Mouse (Mus musculus) kidney, postnatal 0 days (tissue): ENCODE measurements around the gene Gm21987. TPM values are rescaled to one million over a fixed set of nuclear protein-coding genes. Genes with fewer than 3 reads are reported as not detected.
A peak's percentile ranks its signal among the peaks of the same experiment; 100 is the strongest.

ENCODE experiments used
- ATAC-seq: fragments of 200-750 bp; cut with Nextera tagmentation; replicated peaks from 2 replicates; pipeline ENCODE4 v1.8.0; 2017; ENCODE audit warnings: low read depth, moderate number of reproducible peaks, moderate TSS enrichment, moderate library complexity; ENCODE audit not compliant: low FRiP score
- DNase-seq: peaks from one replicate; pipeline ENCODE4 v3.0.0-alpha.2; 2016; ENCODE audit warnings: low spot score
- H3K27ac ChIP-seq: fragments of 300-500 bp; sonication (generic); 2 replicates; pipeline ENCODE4 v1.5.1; 2014; ENCODE audit warnings: mild to moderate bottlenecking
- H3K27me3 ChIP-seq: fragments of 300-500 bp; sonication (generic); 2 replicates; pipeline ENCODE4 v1.6.1; 2014; ENCODE audit warnings: low read length, mixed read lengths; ENCODE audit not compliant: insufficient read depth
- H3K36me3 ChIP-seq: fragments of 300-500 bp; sonication (generic); 2 replicates; pipeline ENCODE4 v1.6.1; 2014; ENCODE audit warnings: low read length, mixed read lengths; ENCODE audit not compliant: insufficient read depth
- H3K4me1 ChIP-seq: fragments of 300-500 bp; sonication (generic); replicated peaks from 2 replicates; pipeline ENCODE4 v1.6.1; 2014; ENCODE audit warnings: antibody characterized with exemption, low read length, mixed read lengths; ENCODE audit not compliant: insufficient read depth
- H3K4me2 ChIP-seq: fragments of 300-500 bp; sonication (generic); 2 replicates; pipeline ENCODE4 v1.6.1; 2014; ENCODE audit warnings: mild to moderate bottlenecking, low read length, moderate library complexity, mixed read lengths
- H3K4me3 ChIP-seq: fragments of 300-500 bp; sonication (generic); replicated peaks from 2 replicates; pipeline ENCODE4 v1.5.1; 2014; ENCODE audit warnings: low read depth, low read length
- H3K9ac ChIP-seq: fragments of 300-500 bp; sonication (generic); 2 replicates; pipeline ENCODE4 v1.6.1; 2014; ENCODE audit warnings: low read depth, low read length
- H3K9me3 ChIP-seq: fragments of 300-500 bp; sonication (generic); replicated peaks from 2 replicates; pipeline ENCODE4 v1.6.1; 2016; ENCODE audit warnings: low read length, inconsistent platforms, mixed read lengths
- CTCF ChIP-seq: IDR thresholded peaks from 2 replicates; pipeline ENCODE4 v1.5.1; 2016; ENCODE audit warnings: antibody characterized with exemption, low read depth, mild to moderate bottlenecking, moderate library complexity
- WGBS: fragments of 180-500 bp; shearing (Covaris S2); extraction: QIAGEN DNeasy Blood & Tissue Kit; methylation state at CpG from one replicate; pipeline ENCODE4 v1.1.7; 2014; 5-methylcytosine and 5-hydroxymethylcytosine counted together
- polyA plus RNA-seq: library from polyadenylated mRNA; unstranded; fragments of >200 nt; fragmentation: Nextera tagmentation; extraction: Ambion mirVana; gene quantifications from 2 replicates; pipeline ENCODE4 v1.2.1, GENCODE M21; 2015

Gene Gm21987
- polyA plus RNA-seq, 1 experiment from 2014 or later: not detected

DNA sequence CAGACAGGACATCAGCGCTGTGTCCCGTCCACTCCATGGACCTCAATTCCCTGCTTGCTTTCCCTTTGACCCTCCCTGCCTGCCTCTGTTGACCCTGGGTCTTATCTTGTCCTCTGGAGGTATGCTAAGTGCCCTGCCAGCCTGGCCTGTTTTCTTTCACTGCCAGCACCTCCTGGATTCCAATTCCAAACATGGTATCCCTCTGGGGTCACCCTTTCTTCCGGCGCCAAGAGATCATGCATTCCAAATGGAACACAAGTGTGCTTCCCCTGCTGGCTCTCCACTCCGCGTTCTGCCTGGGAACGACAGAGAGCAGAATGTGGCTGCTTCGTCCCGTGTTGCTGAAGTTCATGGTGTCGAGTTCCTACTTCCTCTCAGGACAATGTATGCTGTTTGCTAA, 15.1 kb downstream of the Gm21987 start, which contains the start of gene Popdc2:
Gene Popdc2, plus strand, starts transcription at position 277 of the 400 bp plus-strand sequence.
- 0 out of 2 replicates have a peak, but pooled peaks cover under 1% of the 10 kb centered on the region for H3K36me3 ChIP-seq
- no peak within 1 kb of the TSS for H3K4me2 ChIP-seq
- H3K9me3 ChIP-seq: no peaks in the 10 kb centered on the region
- H3K4me3 ChIP-seq: no peak within 1 kb of the TSS
- H3K27me3 ChIP-seq: no peaks in the 10 kb centered on the region
- ATAC-seq: no peak
- WGBS: 36% methylated on average over 10 of the region's 10 CpGs
- H3K9ac ChIP-seq: no peak within 1 kb of the TSS
- H3K4me1 ChIP-seq: 0 out of 2 replicates have a peak, but pooled peaks cover 3% of the 10 kb centered on the region
- no peak within 1 kb of the TSS for H3K27ac ChIP-seq
- DNase-seq: no peak
- TF ChIP-seq CTCF: no peak

GRCm38 (mm10) chr16:38362493-38363255, 15.8 kb downstream of the Gm21987 start:
- 0 out of 2 replicates have a peak, but pooled peaks have one; percentile 25 for ATAC-seq
- Histone ChIP-seq H3K27me3 (no peaks in the 10 kb centered on the region), H3K27ac (no peak overlapping the region), H3K4me1 (0 out of 2 replicates have a peak, but pooled peaks cover 3% of the 10 kb centered on the region), H3K36me3 (no peaks in the 10 kb centered on the region), H3K4me2 (no peak overlapping the region), H3K9ac (no peak overlapping the region), H3K9me3 (no peaks in the 10 kb centered on the region), H3K4me3 (no peak overlapping the region)
- TF ChIP-seq CTCF: no peak
- DNase-seq: no peak
- WGBS: 66% methylated on average over 20 of the region's 20 CpGs

DNA sequence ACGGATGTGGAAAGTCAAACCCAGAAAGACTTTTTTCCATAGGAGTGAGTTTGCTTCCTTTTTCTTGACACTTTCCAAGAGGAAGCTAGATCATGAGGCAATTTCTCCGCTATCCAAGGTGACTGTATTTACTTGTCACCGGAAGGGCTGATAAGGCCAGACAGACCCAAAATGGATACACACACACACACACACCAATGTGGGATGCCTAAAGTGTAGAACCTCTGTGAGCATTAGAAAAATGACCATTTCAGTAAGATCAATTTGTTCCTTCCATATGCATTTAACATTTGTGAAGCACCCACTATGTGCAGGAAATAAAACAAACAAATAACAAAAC, 16.4 kb downstream of the Gm21987 start:
- Histone ChIP-seq H3K36me3 (no peaks in the 10 kb centered on the region), H3K4me2 (no peak overlapping the region), H3K4me3 (no peak overlapping the region), H3K9ac (no peak overlapping the region), H3K9me3 (no peaks in the 10 kb centered on the region), H3K27ac (no peak overlapping the region), H3K4me1 (0 out of 2 replicates have a peak, but pooled peaks cover 3% of the 10 kb centered on the region), H3K27me3 (no peaks in the 10 kb centered on the region)
- TF ChIP-seq CTCF: no peak
- no peak for DNase-seq
- 76% methylated on average over 3 of the region's 3 CpGs for WGBS
- ATAC-seq: no peak

DNA sequence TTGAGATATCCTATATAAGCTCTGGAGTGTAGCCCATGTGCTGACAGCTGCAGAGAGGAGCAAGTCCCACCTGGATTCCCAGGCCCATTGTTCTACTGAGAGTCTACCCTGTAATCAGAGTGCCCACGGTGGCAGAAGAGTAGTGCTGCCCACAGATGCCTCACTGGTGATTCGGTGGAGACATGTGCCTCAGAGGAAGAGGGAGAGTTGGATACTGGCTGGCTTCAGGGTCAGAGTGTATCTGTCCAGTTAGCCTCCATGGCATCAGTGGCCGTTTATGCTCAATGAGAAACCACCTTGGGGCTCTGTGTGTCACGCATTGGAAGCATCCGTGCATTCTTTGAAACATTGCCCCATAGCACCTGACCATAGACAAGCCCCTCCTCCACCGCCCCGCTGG, 16.8 kb downstream of the Gm21987 start:
- Histone ChIP-seq H3K27ac (no peak overlapping the region), H3K4me1 (0 out of 2 replicates have a peak, but pooled peaks cover 3% of the 10 kb centered on the region), H3K4me2 (no peak overlapping the region), H3K4me3 (no peak overlapping the region), H3K9me3 (no peaks in the 10 kb centered on the region), H3K9ac (no peak overlapping the region), H3K27me3 (no peaks in the 10 kb centered on the region), H3K36me3 (no peaks in the 10 kb centered on the region)
- no peak for TF ChIP-seq CTCF
- 80% methylated on average over 7 of the region's 7 CpGs for WGBS
- no peak for DNase-seq
- no peak for ATAC-seq

GRCm38 (mm10) chr16:38365390-38365789, 18.6 kb downstream of the Gm21987 start:
- Histone ChIP-seq H3K9ac (no peak overlapping the region), H3K9me3 (no peaks in the 10 kb centered on the region), H3K4me2 (no peak overlapping the region), H3K4me1 (0 out of 2 replicates have a peak, but pooled peaks cover 3% of the 10 kb centered on the region), H3K36me3 (no peaks in the 10 kb centered on the region), H3K27ac (no peak overlapping the region), H3K27me3 (no peaks in the 10 kb centered on the region), H3K4me3 (no peak overlapping the region)
- TF ChIP-seq CTCF: no peak
- ATAC-seq: no peak
- no peak for DNase-seq
- WGBS: 87% methylated on average over 10 of the region's 10 CpGs

GRCm38 (mm10) chr16:38366231-38366630, 19.4 kb downstream of the Gm21987 start:
- no peak for TF ChIP-seq CTCF
- 69% methylated on average over 4 of the region's 4 CpGs for WGBS

More at GRCm38 (mm10) chr16:38366231-38366630, 19.4 kb downstream of the Gm21987 start:
- DNase-seq: no peak
- H3K9me3 ChIP-seq: no peaks in the 10 kb centered on the region
- H3K27ac ChIP-seq: no peak overlapping the region
- H3K36me3 ChIP-seq: no peaks in the 10 kb centered on the region
- ATAC-seq: no peak
- no peak overlapping the region for H3K4me3 ChIP-seq
- H3K27me3 ChIP-seq: no peaks in the 10 kb centered on the region
- H3K4me1 ChIP-seq: 0 out of 2 replicates have a peak, but pooled peaks cover 3% of the 10 kb centered on the region
- H3K9ac ChIP-seq: no peak overlapping the region
- H3K4me2 ChIP-seq: no peak overlapping the region
